Mouse (Mus musculus): ENCODE measurements around the gene Itih2. TPM values are rescaled to one million over a fixed set of nuclear protein-coding genes. Genes with fewer than 3 reads are reported as not detected.
A peak's percentile ranks its signal among the peaks of the same experiment; 100 is the strongest.

Itih2 gene
- 0.06 and 0.12 TPM in 2 replicates for polyA plus RNA-seq (2014; fragmentation: Nextera tagmentation; extraction: Ambion mirVana)

GRCm38 (mm10) chr2:10131296-10131695 is at the start of gene Itih2:
TSS of gene Itih2 (minus strand) at chr2:10131396.
- no peak for ATAC-seq (ENCODE audit: low FRiP score)
- Histone ChIP-seq H3K9me3 (ENCODE audit: control insufficient read depth, low read length) (no peaks in the 10 kb centered on the region), H3K36me3 (ENCODE audit: control insufficient read depth, insufficient read depth, low read length) (no peaks in the 10 kb centered on the region), H3K4me3 (ENCODE audit: low read depth, low read length) (no peak within 1 kb of the TSS), H3K4me2 (no peak within 1 kb of the TSS), H3K27me3 (ENCODE audit: control insufficient read depth, insufficient read depth, low read length) (no peaks in the 10 kb centered on the region), H3K9ac (ENCODE audit: low read length) (no peak within 1 kb of the TSS), H3K27ac (ENCODE audit: low read depth, low read length) (no peak within 1 kb of the TSS), H3K4me1 (ENCODE audit: control insufficient read depth, insufficient read depth, low read length) (no peaks in the 10 kb centered on the region)
- no peak for DNase-seq (ENCODE audit: low spot score, missing footprints)
- 93% methylated on average over 4 of the region's 4 CpGs for WGBS

DNA sequence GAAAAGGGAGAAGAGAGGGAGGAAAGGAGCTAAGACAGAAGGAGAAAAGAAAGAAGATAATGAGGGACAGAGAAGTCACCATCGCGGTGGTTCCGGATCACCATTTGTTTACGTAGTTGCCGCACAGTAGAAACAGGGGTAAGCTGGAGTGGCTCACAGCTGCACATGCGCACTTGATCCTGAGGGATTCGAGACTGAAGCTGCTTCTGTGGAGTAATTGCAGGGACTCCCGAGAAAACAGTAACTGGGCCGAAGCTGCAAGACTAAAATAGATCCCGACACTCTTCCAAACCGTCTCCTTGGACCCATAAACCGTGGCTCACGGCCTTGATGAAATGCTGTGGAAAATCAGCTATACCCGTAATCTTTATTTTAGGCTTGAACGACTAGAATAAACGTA is 38.8 kb upstream of the Itih2 start:
- whole genome bisulfite sequencing, result 92% methylated on average over 16 of the region's 16 CpGs
- no peak overlapping the region for H3K27ac ChIP-seq (ENCODE audit: low read depth, low read length)
- no peak overlapping the region for H3K4me3 ChIP-seq (ENCODE audit: low read depth, low read length)
- H3K9me3 ChIP-seq (ENCODE audit: control insufficient read depth, low read length), result no peaks in the 10 kb centered on the region
- H3K27me3 ChIP-seq (ENCODE audit: control insufficient read depth, insufficient read depth, low read length), result no peaks in the 10 kb centered on the region
- H3K9ac ChIP-seq (ENCODE audit: low read length), result no peak overlapping the region
- no peak for ATAC-seq (ENCODE audit: low FRiP score)
- H3K4me2 ChIP-seq, result no peak overlapping the region
- no peaks in the 10 kb centered on the region for H3K36me3 ChIP-seq (ENCODE audit: control insufficient read depth, insufficient read depth, low read length)
- no peak for DNase-seq (ENCODE audit: low spot score, missing footprints)
- no peaks in the 10 kb centered on the region for H3K4me1 ChIP-seq (ENCODE audit: control insufficient read depth, insufficient read depth, low read length)

DNA sequence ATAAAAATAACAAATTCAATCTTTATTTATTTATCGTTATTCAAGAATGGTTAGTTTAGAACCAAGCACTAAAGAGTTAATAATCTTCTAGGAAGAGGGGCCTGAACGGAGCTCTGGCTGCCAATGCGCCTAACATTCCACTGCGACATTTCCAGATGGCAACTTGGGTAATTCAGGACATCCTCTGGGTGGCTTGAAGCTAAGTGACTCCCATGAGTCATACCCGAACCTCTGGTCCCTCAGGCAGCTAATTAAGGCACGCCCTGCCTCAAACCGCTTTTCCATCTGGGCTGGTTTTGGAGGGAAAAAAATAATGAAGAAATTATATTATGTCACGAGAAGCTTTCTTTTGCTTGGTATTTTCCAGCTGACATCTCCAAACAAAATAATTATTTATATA is 36.8 kb upstream of the Itih2 start:
- peak; percentile 14 for DNase-seq (ENCODE audit: low spot score, missing footprints)
- Histone ChIP-seq H3K4me1 (ENCODE audit: control insufficient read depth, insufficient read depth, low read length) (no peaks in the 10 kb centered on the region), H3K27me3 (ENCODE audit: control insufficient read depth, insufficient read depth, low read length) (no peaks in the 10 kb centered on the region), H3K36me3 (ENCODE audit: control insufficient read depth, insufficient read depth, low read length) (no peaks in the 10 kb centered on the region), H3K9ac (ENCODE audit: low read length) (no peak overlapping the region), H3K9me3 (ENCODE audit: control insufficient read depth, low read length) (no peaks in the 10 kb centered on the region), H3K4me3 (ENCODE audit: low read depth, low read length) (no peak overlapping the region), H3K27ac (ENCODE audit: low read depth, low read length) (no peak overlapping the region), H3K4me2 (no peak overlapping the region)
- 81% methylated on average over 8 of the region's 8 CpGs for WGBS
- ATAC-seq (ENCODE audit: low FRiP score), result no peak

- no peaks in the 10 kb centered on the region for H3K27me3 ChIP-seq (ENCODE audit: control insufficient read depth, insufficient read depth, low read length)
- no peak overlapping the region for H3K27ac ChIP-seq (ENCODE audit: low read depth, low read length)
- H3K9ac ChIP-seq (ENCODE audit: low read length), result no peak overlapping the region
- WGBS, result 92% methylated on average over 11 of the region's 11 CpGs
- ATAC-seq (ENCODE audit: low FRiP score), result no peak
- H3K4me2 ChIP-seq, result no peak overlapping the region
- H3K36me3 ChIP-seq (ENCODE audit: control insufficient read depth, insufficient read depth, low read length), result no peaks in the 10 kb centered on the region
- H3K4me3 ChIP-seq (ENCODE audit: low read depth, low read length), result no peak overlapping the region
- DNase-seq (ENCODE audit: low spot score, missing footprints), result no peak
- no peaks in the 10 kb centered on the region for H3K4me1 ChIP-seq (ENCODE audit: control insufficient read depth, insufficient read depth, low read length)
- no peaks in the 10 kb centered on the region for H3K9me3 ChIP-seq (ENCODE audit: control insufficient read depth, low read length)
Measured at GRCm38 (mm10) chr2:10167283-10167682, 36.1 kb upstream of the Itih2 start.

- H3K27me3 ChIP-seq (ENCODE audit: control insufficient read depth, insufficient read depth, low read length), result no peaks in the 10 kb centered on the region
- no peak overlapping the region for H3K9ac ChIP-seq (ENCODE audit: low read length)
- H3K4me3 ChIP-seq (ENCODE audit: low read depth, low read length), result no peak overlapping the region
- WGBS, result 74% methylated on average over 6 of the region's 6 CpGs
- DNase-seq (ENCODE audit: low spot score, missing footprints), result peak; percentile 62
- H3K4me2 ChIP-seq, result no peak overlapping the region
- no peaks in the 10 kb centered on the region for H3K36me3 ChIP-seq (ENCODE audit: control insufficient read depth, insufficient read depth, low read length)
- no peaks in the 10 kb centered on the region for H3K9me3 ChIP-seq (ENCODE audit: control insufficient read depth, low read length)
- no peak for ATAC-seq (ENCODE audit: low FRiP score)
- H3K4me1 ChIP-seq (ENCODE audit: control insufficient read depth, insufficient read depth, low read length), result no peaks in the 10 kb centered on the region
- no peak overlapping the region for H3K27ac ChIP-seq (ENCODE audit: low read depth, low read length)
Measured at GRCm38 (mm10) chr2:10166635-10167034, 35.4 kb upstream of the Itih2 start.

GRCm38 (mm10) chr2:10162011-10162410 is 30.8 kb upstream of the Itih2 start:
- H3K4me3 ChIP-seq (ENCODE audit: low read depth, low read length), result no peak overlapping the region
- DNase-seq (ENCODE audit: low spot score, missing footprints) (no peak), ATAC-seq (ENCODE audit: low FRiP score) (no peak)
- no peaks in the 10 kb centered on the region for H3K9me3 ChIP-seq (ENCODE audit: control insufficient read depth, low read length)
- no peak overlapping the region for H3K27ac ChIP-seq (ENCODE audit: low read depth, low read length)
- no peaks in the 10 kb centered on the region for H3K4me1 ChIP-seq (ENCODE audit: control insufficient read depth, insufficient read depth, low read length)
- 90% methylated on average over 4 of the region's 4 CpGs for WGBS
- no peak overlapping the region for H3K4me2 ChIP-seq
- H3K36me3 ChIP-seq (ENCODE audit: control insufficient read depth, insufficient read depth, low read length), result no peaks in the 10 kb centered on the region
- no peak overlapping the region for H3K9ac ChIP-seq (ENCODE audit: low read length)
- H3K27me3 ChIP-seq (ENCODE audit: control insufficient read depth, insufficient read depth, low read length), result no peaks in the 10 kb centered on the region

GRCm38 (mm10) chr2:10157184-10157583 is 26.0 kb upstream of the Itih2 start:
- peaks cover 4% of the 10 kb centered on the region for H3K4me1 ChIP-seq (ENCODE audit: control insufficient read depth, insufficient read depth, low read length)
- H3K27me3 ChIP-seq (ENCODE audit: control insufficient read depth, insufficient read depth, low read length), result no peaks in the 10 kb centered on the region; the same call in 1 of the 2 replicates
- no peak overlapping the region for H3K4me3 ChIP-seq (ENCODE audit: low read depth, low read length)
- DNase-seq (ENCODE audit: low spot score, missing footprints) (no peak), ATAC-seq (ENCODE audit: low FRiP score) (no peak)
- no peak overlapping the region for H3K27ac ChIP-seq (ENCODE audit: low read depth, low read length)
- no peaks in the 10 kb centered on the region for H3K9me3 ChIP-seq (ENCODE audit: control insufficient read depth, low read length)
- WGBS, result 87% methylated on average over 10 of the region's 10 CpGs
- H3K36me3 ChIP-seq (ENCODE audit: control insufficient read depth, insufficient read depth, low read length), result no peaks in the 10 kb centered on the region
- no peak overlapping the region for H3K4me2 ChIP-seq
- no peak overlapping the region for H3K9ac ChIP-seq (ENCODE audit: low read length)

GRCm38 (mm10) chr2:10153201-10154075 is 22.2 kb upstream of the Itih2 start, which contains the start of gene Itih5:
TSS of gene Itih5 (plus strand) at chr2:10153571.
- Histone ChIP-seq H3K9me3 (ENCODE audit: control insufficient read depth, low read length) (no peaks in the 10 kb centered on the region), H3K27ac (ENCODE audit: low read depth, low read length) (no peak within 1 kb of the TSS), H3K27me3 (ENCODE audit: control insufficient read depth, insufficient read depth, low read length) (no peaks in the 10 kb centered on the region; the same call in 1 of the 2 replicates), H3K36me3 (ENCODE audit: control insufficient read depth, insufficient read depth, low read length) (no peaks in the 10 kb centered on the region), H3K4me2 (peak within 1 kb of the TSS; percentile 85), H3K4me1 (ENCODE audit: control insufficient read depth, insufficient read depth, low read length) (peaks cover 4% of the 10 kb centered on the region), H3K9ac (ENCODE audit: low read length) (peak within 1 kb of the TSS; percentile 36), H3K4me3 (ENCODE audit: low read depth, low read length) (peak within 1 kb of the TSS; percentile 43)
- 6% methylated on average over 27 of the region's 27 CpGs for whole genome bisulfite sequencing
- DNase-seq (ENCODE audit: low spot score, missing footprints) (peak; percentile 97), ATAC-seq (ENCODE audit: low FRiP score) (peak; percentile 96)

GRCm38 (mm10) chr2:10152590-10152989 is 21.4 kb upstream of the Itih2 start:
- Histone ChIP-seq H3K9ac (ENCODE audit: low read length) (no peak overlapping the region), H3K36me3 (ENCODE audit: control insufficient read depth, insufficient read depth, low read length) (no peaks in the 10 kb centered on the region), H3K27me3 (ENCODE audit: control insufficient read depth, insufficient read depth, low read length) (no peaks in the 10 kb centered on the region; the same call in 1 of the 2 replicates), H3K27ac (ENCODE audit: low read depth, low read length) (no peak overlapping the region), H3K4me2 (no peak overlapping the region), H3K9me3 (ENCODE audit: control insufficient read depth, low read length) (no peaks in the 10 kb centered on the region), H3K4me1 (ENCODE audit: control insufficient read depth, insufficient read depth, low read length) (peaks cover 4% of the 10 kb centered on the region), H3K4me3 (ENCODE audit: low read depth, low read length) (no peak overlapping the region)
- no peak for DNase-seq (ENCODE audit: low spot score, missing footprints)
- 85% methylated on average over 5 of the region's 5 CpGs for WGBS
- no peak for ATAC-seq (ENCODE audit: low FRiP score)

Data from midbrain, embryonic 11.5 days (tissue).